Mouse (Mus musculus) stomach, postnatal 0 days (tissue): ENCODE results near the gene Mtap.

Experiments used
- CTCF ChIP-seq: IDR thresholded peaks from 2 replicates; pipeline ENCODE4 v1.5.1; 2016; ENCODE audit warnings: antibody characterized with exemption, low read depth, mild to moderate bottlenecking, moderate library complexity
- EP300 ChIP-seq: optimal IDR thresholded peaks from 2 replicates; pipeline ENCODE3; 2016; ENCODE audit warnings: antibody characterized with exemption

DNA sequence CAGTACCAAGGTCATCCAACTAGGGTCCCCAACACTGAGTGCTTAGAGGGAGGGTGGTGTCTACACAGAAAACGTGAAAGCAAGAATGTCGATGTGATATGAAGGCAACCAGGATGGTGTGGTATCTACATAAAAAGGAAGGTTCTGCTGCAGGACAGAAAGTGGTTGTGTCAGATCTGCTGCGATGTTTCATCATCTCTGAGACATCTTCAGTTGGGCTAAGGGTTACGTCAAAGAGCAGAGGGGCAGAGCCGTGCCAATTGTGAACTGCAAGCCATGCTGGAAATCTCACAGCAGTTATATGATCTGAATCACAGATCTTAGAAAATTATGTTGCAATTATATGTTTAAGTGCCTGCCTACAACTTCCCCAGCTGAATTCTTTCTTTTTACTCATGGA, 16.6 kb upstream of the Mtap start:
- no peak for TF ChIP-seq CTCF
- no peak for TF ChIP-seq EP300
